Comparison of ENCODE assay signal across 8 mouse cellular contexts in the genomic region with DNA sequence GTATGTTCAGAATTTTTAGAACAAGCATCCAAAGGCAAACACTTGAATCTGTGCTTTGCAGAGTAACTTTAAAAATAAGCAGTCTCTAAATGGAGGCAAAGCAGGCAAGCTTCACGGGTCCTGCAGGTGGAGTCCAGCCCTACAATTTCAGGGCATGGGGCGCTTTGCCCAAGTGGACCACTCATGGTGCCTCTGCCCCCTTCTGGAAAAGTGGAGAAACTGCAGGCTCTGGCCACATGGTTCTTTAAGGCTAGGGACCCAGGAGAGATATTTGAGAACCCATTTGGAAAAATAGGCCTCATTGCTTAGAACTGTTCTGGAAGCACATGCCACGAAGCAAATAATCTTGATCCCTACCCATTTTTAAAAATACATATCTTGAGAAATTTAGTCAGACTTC. TPM values are rescaled to one million over a fixed set of nuclear protein-coding genes. Genes with fewer than 3 reads are reported as not detected.
A peak's percentile ranks its signal among the peaks of the same experiment; 100 is the strongest.
DNase-seq lines count a peak whose midpoint lies in the region; ATAC-seq and TF ChIP-seq lines count a peak whose summit lies in the region.

No protein-coding gene starts in this region.

- no peak overlapping the region for H3K27ac ChIP-seq in layer of hippocampus, adult 2 months
- H3K27ac ChIP-seq in small intestine, adult 2 months (ENCODE audit: insufficient read depth, low read depth, low read length): no peak overlapping the region

- peak; percentile 93 for ATAC-seq in granulocyte monocyte progenitor cell, adult 5-6 weeks (replicated peaks; ENCODE audit: poor library complexity, severe bottlenecking)
- no peak for ATAC-seq in activated CD4-positive, CD25-positive, alpha-beta regulatory T cell, adult 4 months

- peak; percentile 97 for TF ChIP-seq CTCF in layer of hippocampus, adult 2 months (conservative IDR thresholded peaks at IDR 0.05)
- peak; percentile 93 for TF ChIP-seq CTCF in small intestine, adult 2 months (IDR thresholded peaks at IDR 0.05; ENCODE audit: extremely low read depth, insufficient read length, insufficient replicate concordance, low read depth, low read length)

- no peaks in the 10 kb centered on the region for H3K27me3 ChIP-seq in small intestine, adult 2 months (ENCODE audit: control insufficient read depth, insufficient read depth, low read length)

- 9% methylated on average over 3 of the region's 3 CpGs for WGBS in small intestine, adult 2 months

- H3K4me3 ChIP-seq in layer of hippocampus, adult 2 months: no peak overlapping the region
- no peak overlapping the region for H3K4me3 ChIP-seq in small intestine, adult 2 months (ENCODE audit: low read depth, low read length)

- H3K36me3 ChIP-seq in small intestine, adult 2 months (ENCODE audit: control insufficient read depth, insufficient read depth, low read length): no peaks in the 10 kb centered on the region

- peak; percentile 83 for DNase-seq in CD4-positive, CD25-positive, alpha-beta regulatory T cell, adult 2 months (ENCODE audit: low read depth, low spot score)
- DNase-seq in R1 (ENCODE audit: low read depth, low spot score): peak; percentile 86
- peak; percentile 32 to 59 for DNase-seq in cerebellum, postnatal 4 days (ENCODE audit: low spot score in 2 of 2)
- DNase-seq in layer of hippocampus, adult 2 months (ENCODE audit: low spot score in 2 of 2): peak; percentile 54 to 58
- DNase-seq in lung, postnatal 14 days: peak; percentile 81

- TF ChIP-seq POLR2A in small intestine, adult 2 months (IDR thresholded peaks at IDR 0.05; ENCODE audit: low read depth, low read length): no peak

- H3K4me1 ChIP-seq in small intestine, adult 2 months (ENCODE audit: control insufficient read depth, insufficient read depth, insufficient read length, low read length): peaks cover 5% of the 10 kb centered on the region; the same call in 1 of the 2 replicates

RNA-seq across cellular contexts. Expression of gene Elmsan1, which starts 30.5 kb away (rescaled TPM):
- 12.7 and 15.1 TPM in 2 replicates for total RNA-seq in granulocyte monocyte progenitor cell, adult 5-6 weeks (2014; fragmentation: Nextera tagmentation)
- total RNA-seq in granulocyte monocyte progenitor cell, adult 5-6 weeks (2017): 7.8 and 10.1 TPM in 2 replicates
- 10 to 100 TPM; 24.6 to 27.2 TPM for total RNA-seq in layer of hippocampus, adult 2 months (2021)
- polyA plus RNA-seq in small intestine, adult 2 months (2012; rRNA removed): 8.9 and 25.9 TPM in 2 replicates
- 1 to 10 TPM; 6.8 to 7.1 TPM for polyA plus RNA-seq in activated CD4-positive, CD25-positive, alpha-beta regulatory T cell, adult 4 months (2017; shearing (Covaris generic))

RNA-seq across cellular contexts. Expression of gene Ptgr2, which starts 35.8 kb away (rescaled TPM):
- total RNA-seq in granulocyte monocyte progenitor cell, adult 5-6 weeks (2014; fragmentation: Nextera tagmentation): 22.3 and 24.9 TPM in 2 replicates
- total RNA-seq in granulocyte monocyte progenitor cell, adult 5-6 weeks (2017): 60.8 and 69.0 TPM in 2 replicates
- 10 to 100 TPM; 39.0 to 42.7 TPM for total RNA-seq in layer of hippocampus, adult 2 months (2021)
- 2.4 and 6.7 TPM in 2 replicates for polyA plus RNA-seq in small intestine, adult 2 months (2012; rRNA removed)
- polyA plus RNA-seq in activated CD4-positive, CD25-positive, alpha-beta regulatory T cell, adult 4 months (2017; shearing (Covaris generic)): 10 to 100 TPM; 41.0 to 42.5 TPM
